Mouse (Mus musculus): ENCODE results near the gene Piezo1. TPM values are rescaled to one million over a fixed set of nuclear protein-coding genes. Genes with fewer than 3 reads are reported as not detected.

Piezo1 gene
- polyA plus RNA-seq, 1 experiment from 2014 or later: 15.6 TPM

- Histone ChIP-seq H3K4me2 (replicated peaks; ENCODE audit: low read depth, low read length) (no peak overlapping the region), H3K27ac (ENCODE audit: low read length) (no peak overlapping the region), H3K27me3 (ENCODE audit: control insufficient read depth, insufficient read depth, low read length) (no peaks in the 10 kb centered on the region), H3K4me1 (ENCODE audit: control insufficient read depth, insufficient read depth, low read length) (peaks cover 39% of the 10 kb centered on the region), H3K9me3 (ENCODE audit: control insufficient read depth, low read depth, low read length) (no peaks in the 10 kb centered on the region), H3K4me3 (ENCODE audit: low read depth, low read length) (no peak overlapping the region), H3K36me3 (ENCODE audit: control insufficient read depth, insufficient read depth, low read length) (no peaks in the 10 kb centered on the region), H3K9ac (replicated peaks; ENCODE audit: low read depth, low read length) (no peak overlapping the region)
- 87% methylated on average over 14 of the region's 14 CpGs for WGBS
- ATAC-seq (ENCODE audit: insufficient number of reproducible peaks, insufficient read depth, low FRiP score, low read depth): no peak
These were observed 35.4 kb downstream of the Piezo1 start for GRCm38 (mm10) chr8:122515699-122516098.

- H3K4me2 ChIP-seq (replicated peaks; ENCODE audit: low read depth, low read length): no peak overlapping the region
- no peak for ATAC-seq (ENCODE audit: insufficient number of reproducible peaks, insufficient read depth, low FRiP score, low read depth)
- H3K27me3 ChIP-seq (ENCODE audit: control insufficient read depth, insufficient read depth, low read length): no peaks in the 10 kb centered on the region
- no peaks in the 10 kb centered on the region for H3K9me3 ChIP-seq (ENCODE audit: control insufficient read depth, low read depth, low read length)
- peak overlapping the region; percentile 90; the same call in 1 of the 2 replicates for H3K27ac ChIP-seq (ENCODE audit: low read length)
- H3K4me1 ChIP-seq (ENCODE audit: control insufficient read depth, insufficient read depth, low read length): peaks cover 30% of the 10 kb centered on the region
- H3K9ac ChIP-seq (replicated peaks; ENCODE audit: low read depth, low read length): no peak overlapping the region
- H3K4me3 ChIP-seq (ENCODE audit: low read depth, low read length): no peak overlapping the region
- no peaks in the 10 kb centered on the region for H3K36me3 ChIP-seq (ENCODE audit: control insufficient read depth, insufficient read depth, low read length)
- WGBS: 62% methylated on average over 7 of the region's 7 CpGs
These were observed 38.7 kb downstream of the Piezo1 start for GRCm38 (mm10) chr8:122512392-122512791.

- Histone ChIP-seq H3K27ac (ENCODE audit: low read length) (peak overlapping the region; percentile 90), H3K9me3 (ENCODE audit: control insufficient read depth, low read depth, low read length) (no peaks in the 10 kb centered on the region), H3K27me3 (ENCODE audit: control insufficient read depth, insufficient read depth, low read length) (no peaks in the 10 kb centered on the region), H3K4me2 (replicated peaks; ENCODE audit: low read depth, low read length) (0 out of 2 replicates have a peak overlapping the region, but pooled peaks have one; percentile 0), H3K4me3 (ENCODE audit: low read depth, low read length) (no peak overlapping the region), H3K4me1 (ENCODE audit: control insufficient read depth, insufficient read depth, low read length) (peaks cover 28% of the 10 kb centered on the region), H3K36me3 (ENCODE audit: control insufficient read depth, insufficient read depth, low read length) (0 out of 2 replicates have a peak, but pooled peaks cover 2% of the 10 kb centered on the region), H3K9ac (replicated peaks; ENCODE audit: low read depth, low read length) (no peak overlapping the region)
- peak; percentile 61; the same call in 1 of the 2 replicates for ATAC-seq (ENCODE audit: insufficient number of reproducible peaks, insufficient read depth, low FRiP score, low read depth)
- 27% methylated on average over 16 of the region's 16 CpGs for WGBS
These were observed 39.6 kb downstream of the Piezo1 start for GRCm38 (mm10) chr8:122511552-122511951.

- no peaks in the 10 kb centered on the region for H3K27me3 ChIP-seq (ENCODE audit: control insufficient read depth, insufficient read depth, low read length)
- no peak overlapping the region for H3K4me2 ChIP-seq (replicated peaks; ENCODE audit: low read depth, low read length)
- ATAC-seq (ENCODE audit: insufficient number of reproducible peaks, insufficient read depth, low FRiP score, low read depth): peak; percentile 54; the same call in 1 of the 2 replicates
- no peak overlapping the region for H3K27ac ChIP-seq (ENCODE audit: low read length)
- peaks cover 36% of the 10 kb centered on the region for H3K36me3 ChIP-seq (ENCODE audit: control insufficient read depth, insufficient read depth, low read length)
- no peaks in the 10 kb centered on the region for H3K4me1 ChIP-seq (ENCODE audit: control insufficient read depth, insufficient read depth, low read length)
- WGBS: 31% methylated on average over 10 of the region's 10 CpGs
- no peak overlapping the region for H3K4me3 ChIP-seq (ENCODE audit: low read depth, low read length)
- H3K9me3 ChIP-seq (ENCODE audit: control insufficient read depth, low read depth, low read length): no peaks in the 10 kb centered on the region
- H3K9ac ChIP-seq (replicated peaks; ENCODE audit: low read depth, low read length): no peak overlapping the region
These were observed 50.3 kb downstream of the Piezo1 start for GRCm38 (mm10) chr8:122500856-122501255.

GRCm38 (mm10) chr8:122497912-122498311 lies 53.2 kb downstream of the Piezo1 start:
- no peak overlapping the region for H3K4me2 ChIP-seq (replicated peaks; ENCODE audit: low read depth, low read length)
- H3K36me3 ChIP-seq (ENCODE audit: control insufficient read depth, insufficient read depth, low read length): peaks cover 58% of the 10 kb centered on the region
- H3K27me3 ChIP-seq (ENCODE audit: control insufficient read depth, insufficient read depth, low read length): no peaks in the 10 kb centered on the region
- no peak overlapping the region for H3K9ac ChIP-seq (replicated peaks; ENCODE audit: low read depth, low read length)
- 0 out of 2 replicates have a peak overlapping the region, but pooled peaks have one; percentile 2 for H3K27ac ChIP-seq (ENCODE audit: low read length)
- no peaks in the 10 kb centered on the region for H3K4me1 ChIP-seq (ENCODE audit: control insufficient read depth, insufficient read depth, low read length)
- H3K4me3 ChIP-seq (ENCODE audit: low read depth, low read length): no peak overlapping the region
- WGBS: 73% methylated on average over 17 of the region's 17 CpGs
- no peaks in the 10 kb centered on the region for H3K9me3 ChIP-seq (ENCODE audit: control insufficient read depth, low read depth, low read length)
- ATAC-seq (ENCODE audit: insufficient number of reproducible peaks, insufficient read depth, low FRiP score, low read depth): peak; percentile 30; the same call in 1 of the 2 replicates

- Histone ChIP-seq H3K27ac (ENCODE audit: low read length) (0 out of 2 replicates have a peak overlapping the region, but pooled peaks have one; percentile 2), H3K9me3 (ENCODE audit: control insufficient read depth, low read depth, low read length) (no peaks in the 10 kb centered on the region), H3K4me2 (replicated peaks; ENCODE audit: low read depth, low read length) (no peak overlapping the region), H3K4me1 (ENCODE audit: control insufficient read depth, insufficient read depth, low read length) (no peaks in the 10 kb centered on the region), H3K27me3 (ENCODE audit: control insufficient read depth, insufficient read depth, low read length) (no peaks in the 10 kb centered on the region), H3K9ac (replicated peaks; ENCODE audit: low read depth, low read length) (no peak overlapping the region), H3K36me3 (ENCODE audit: control insufficient read depth, insufficient read depth, low read length) (peaks cover 66% of the 10 kb centered on the region), H3K4me3 (ENCODE audit: low read depth, low read length) (no peak overlapping the region)
- no peak for ATAC-seq (ENCODE audit: insufficient number of reproducible peaks, insufficient read depth, low FRiP score, low read depth)
- WGBS: 87% methylated on average over 12 of the region's 12 CpGs
These were observed 54.0 kb downstream of the Piezo1 start for GRCm38 (mm10) chr8:122497016-122497734.

GRCm38 (mm10) chr8:122488387-122488786 lies 62.7 kb downstream of the Piezo1 start:
- Histone ChIP-seq H3K4me3 (ENCODE audit: low read depth, low read length) (no peak overlapping the region), H3K9me3 (ENCODE audit: control insufficient read depth, low read depth, low read length) (no peaks in the 10 kb centered on the region), H3K9ac (replicated peaks; ENCODE audit: low read depth, low read length) (no peak overlapping the region), H3K27ac (ENCODE audit: low read length) (no peak overlapping the region), H3K36me3 (ENCODE audit: control insufficient read depth, insufficient read depth, low read length) (peaks cover 67% of the 10 kb centered on the region), H3K4me1 (ENCODE audit: control insufficient read depth, insufficient read depth, low read length) (no peaks in the 10 kb centered on the region), H3K4me2 (replicated peaks; ENCODE audit: low read depth, low read length) (no peak overlapping the region), H3K27me3 (ENCODE audit: control insufficient read depth, insufficient read depth, low read length) (no peaks in the 10 kb centered on the region)
- 94% methylated on average over 9 of the region's 9 CpGs for WGBS
- no peak for ATAC-seq (ENCODE audit: insufficient number of reproducible peaks, insufficient read depth, low FRiP score, low read depth)

GRCm38 (mm10) chr8:122484831-122485230 lies 66.3 kb downstream of the Piezo1 start:
- Histone ChIP-seq H3K4me1 (ENCODE audit: control insufficient read depth, insufficient read depth, low read length) (no peaks in the 10 kb centered on the region), H3K4me3 (ENCODE audit: low read depth, low read length) (no peak overlapping the region), H3K27me3 (ENCODE audit: control insufficient read depth, insufficient read depth, low read length) (no peaks in the 10 kb centered on the region), H3K9ac (replicated peaks; ENCODE audit: low read depth, low read length) (no peak overlapping the region), H3K36me3 (ENCODE audit: control insufficient read depth, insufficient read depth, low read length) (peaks cover 72% of the 10 kb centered on the region), H3K4me2 (replicated peaks; ENCODE audit: low read depth, low read length) (no peak overlapping the region), H3K27ac (ENCODE audit: low read length) (no peak overlapping the region), H3K9me3 (ENCODE audit: control insufficient read depth, low read depth, low read length) (no peaks in the 10 kb centered on the region)
- WGBS: 89% methylated on average over 12 of the region's 12 CpGs
- no peak for ATAC-seq (ENCODE audit: insufficient number of reproducible peaks, insufficient read depth, low FRiP score, low read depth)

Measured in stomach, embryonic 14.5 days (tissue).